Mouse (Mus musculus) small intestine, adult 2 months (tissue): Measurements from ENCODE around the gene Gm21987.

ENCODE experiments used
- CTCF ChIP-seq: fragments of 200-500 bp; IDR thresholded peaks from 2 replicates; pipeline ENCODE4 v1.5.1; 2012; ENCODE audit warnings: low read depth, mild to moderate bottlenecking, control low read depth, inconsistent platforms, low read length, moderate library complexity, mixed read lengths; ENCODE audit not compliant: insufficient replicate concordance, insufficient read length; ENCODE audit errors: extremely low read depth
- POLR2A ChIP-seq: fragments of 200-500 bp; IDR thresholded peaks from 2 replicates; pipeline ENCODE4 v1.6.1; 2012; ENCODE audit warnings: low read depth, mild to moderate bottlenecking, control low read depth, inconsistent platforms, low read length, moderate library complexity

DNA sequence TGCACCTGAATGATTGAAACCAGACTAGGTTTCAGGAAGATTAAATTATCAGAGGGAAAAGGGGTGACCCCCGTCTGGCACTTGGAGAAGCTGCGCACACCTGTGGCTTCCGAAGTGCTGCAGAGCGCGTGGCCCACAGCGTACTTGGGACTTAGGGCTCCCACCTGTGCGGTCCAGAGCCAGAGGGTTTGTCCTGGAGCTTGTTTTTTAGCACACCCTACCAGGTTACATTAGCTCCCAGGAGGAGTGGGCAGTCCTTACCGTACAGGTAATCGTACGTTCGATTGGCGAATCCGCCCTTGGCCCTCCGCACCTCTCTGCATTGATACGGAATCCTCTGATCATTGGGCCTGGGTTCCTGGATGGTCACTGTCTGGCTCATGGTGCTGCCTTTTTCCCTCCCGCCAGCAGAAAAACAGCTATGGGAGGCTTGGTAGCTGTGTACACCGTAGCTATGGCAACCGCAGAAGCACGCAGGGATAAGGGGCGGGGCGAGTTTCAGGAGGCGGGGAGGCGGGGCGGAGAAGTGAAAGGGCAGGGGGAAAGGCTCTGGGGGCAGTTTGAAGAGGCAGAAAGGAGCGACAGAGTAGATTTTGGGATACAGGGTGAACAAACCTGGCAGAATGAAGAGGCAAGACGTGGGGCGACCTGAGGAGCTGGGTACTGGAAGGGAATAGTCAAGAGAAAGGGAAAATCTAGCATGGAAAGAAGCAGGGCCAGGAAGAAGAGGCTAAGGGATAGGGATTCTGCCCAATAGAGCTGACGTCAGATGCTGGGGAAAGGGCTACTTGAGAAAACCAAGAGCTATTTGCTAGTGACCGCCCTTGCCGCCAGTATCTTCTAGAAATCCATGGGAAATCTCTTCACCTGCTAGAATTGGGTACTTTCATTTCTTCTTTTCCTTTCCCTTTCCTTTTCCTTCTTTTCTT, 5.2 kb upstream of the Gm21987 start, which contains the start of gene Maats1:
- no peak for TF ChIP-seq CTCF
- no peak for TF ChIP-seq POLR2A
